Mouse (Mus musculus) liver, postnatal 0 days (tissue): ENCODE measurements around the gene E130309D02Rik.

Source experiments
- CTCF ChIP-seq: sonication (generic); IDR thresholded peaks from 2 replicates; pipeline ENCODE4 v1.5.1; 2016; ENCODE audit warnings: antibody characterized with exemption, low read depth
- EP300 ChIP-seq: IDR thresholded peaks from 2 replicates; pipeline ENCODE4 v1.6.1; 2016; ENCODE audit warnings: antibody characterized with exemption, low read depth, mild to moderate bottlenecking

- TF ChIP-seq CTCF (no peak), EP300 (no peak)
These were observed 21.8 kb downstream of the E130309D02Rik start, which contains the start of gene Zfp853 for GRCm38 (mm10) chr5:143293404-143293803.
